Mouse (Mus musculus): ENCODE results near the gene Iqgap2.

DNA sequence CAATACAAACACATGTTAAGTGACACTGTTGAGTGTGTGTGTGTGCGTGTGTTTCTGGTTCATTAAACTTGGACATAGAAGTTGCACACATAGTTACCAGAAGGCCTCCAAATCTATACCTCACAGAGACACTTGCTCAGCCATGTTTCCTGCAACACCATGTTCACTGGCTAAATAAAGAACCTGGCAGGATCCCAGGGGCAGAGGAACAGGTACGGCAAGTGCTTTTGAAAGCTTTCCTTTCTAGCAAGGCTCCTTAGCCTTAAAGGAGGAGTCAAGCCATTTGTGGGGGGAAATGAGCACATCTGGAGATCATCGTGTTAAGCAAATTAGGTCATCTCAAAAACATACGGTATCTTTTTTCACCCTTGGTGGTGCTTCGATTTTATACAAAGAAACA lies 188.3 kb downstream of the Iqgap2 start:
- TF ChIP-seq TAL1 (IDR thresholded peaks at IDR 0.05; ENCODE audit: low read length) (no peak), GATA1 (IDR thresholded peaks at IDR 0.05; ENCODE audit: low read length) (no peak)
